Mouse (Mus musculus) hindbrain, embryonic 13.5 days (tissue): ENCODE data around the gene Fcrls. TPM values are rescaled to one million over a fixed set of nuclear protein-coding genes. Genes with fewer than 3 reads are reported as not detected.

Experiments used
- ATAC-seq: fragments of 200-750 bp; cut with Nextera tagmentation; 2 replicates; pipeline ENCODE4 v1.8.0; 2017; ENCODE audit warnings: moderate TSS enrichment; ENCODE audit not compliant: low FRiP score
- H3K27ac ChIP-seq: fragments of 300-500 bp; sonication (generic); 2 replicates; pipeline ENCODE4 v1.5.1; 2015; ENCODE audit warnings: inconsistent platforms, mild to moderate bottlenecking, moderate library complexity
- H3K27me3 ChIP-seq: fragments of 300-500 bp; sonication (generic); 2 replicates; pipeline ENCODE4 v1.6.1; 2015; ENCODE audit warnings: mild to moderate bottlenecking, inconsistent platforms
- H3K36me3 ChIP-seq: fragments of 300-500 bp; sonication (generic); 2 replicates; pipeline ENCODE4 v1.6.1; 2015; ENCODE audit warnings: mild to moderate bottlenecking, inconsistent platforms
- H3K4me1 ChIP-seq: fragments of 300-500 bp; sonication (generic); replicated peaks from 2 replicates; pipeline ENCODE4 v1.6.1; 2015; ENCODE audit warnings: inconsistent platforms
- H3K4me2 ChIP-seq: fragments of 300-500 bp; sonication (generic); 2 replicates; pipeline ENCODE4 v1.6.1; 2015; ENCODE audit warnings: inconsistent platforms, mild to moderate bottlenecking, moderate library complexity
- H3K4me3 ChIP-seq: fragments of 300-500 bp; sonication (generic); 2 replicates; pipeline ENCODE4 v1.5.1; 2015; ENCODE audit warnings: mild to moderate bottlenecking, inconsistent platforms
- H3K9ac ChIP-seq: fragments of 300-500 bp; sonication (generic); 2 replicates; pipeline ENCODE4 v1.6.1; 2015; ENCODE audit warnings: mild to moderate bottlenecking, inconsistent platforms
- H3K9me3 ChIP-seq: fragments of 300-500 bp; sonication (generic); 2 replicates; pipeline ENCODE4 v1.6.1; 2016; ENCODE audit warnings: inconsistent platforms
- WGBS: fragments of 180-500 bp; shearing (Covaris S2); methylation state at CpG from one replicate; pipeline ENCODE4 v1.1.7; 2015; 5-methylcytosine and 5-hydroxymethylcytosine counted together
- polyA plus RNA-seq: library from polyadenylated mRNA; unstranded; fragments of >200 nt; fragmentation: Nextera tagmentation; extraction: Ambion mirVana; gene quantifications from 2 replicates; pipeline ENCODE4 v1.2.1, GENCODE M21; 2015

Fcrls gene
- 11.6 and 13.6 TPM in 2 replicates for polyA plus RNA-seq

DNA sequence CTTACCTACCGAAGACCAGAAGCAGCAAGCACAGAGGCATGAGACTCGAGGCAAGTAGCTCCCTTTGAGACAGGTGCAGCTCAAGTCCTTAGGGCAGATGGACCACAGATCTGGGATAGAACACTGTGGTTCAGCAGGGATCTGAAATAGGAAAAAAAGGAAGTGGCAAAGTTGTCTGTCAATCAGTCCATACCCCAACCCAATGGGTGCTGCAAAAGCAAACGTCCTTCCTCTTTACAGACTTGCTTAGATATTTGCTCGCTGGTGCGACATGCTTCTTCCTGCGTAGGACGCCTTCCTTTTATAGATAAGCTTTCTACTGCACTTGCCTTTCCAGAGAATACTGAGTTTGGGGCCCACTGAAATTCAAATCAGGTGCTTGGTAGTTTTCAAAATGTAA is at the start of gene Fcrls:
TSS of gene Fcrls (minus strand) at position 303 of the 400 bp plus-strand sequence.
- no peaks in the 10 kb centered on the region for H3K27me3 ChIP-seq
- whole genome bisulfite sequencing, result 90% methylated on average over 7 of the region's 7 CpGs

GRCm38 (mm10) chr3:87309922-87310321 is 46.4 kb upstream of the Fcrls start:
- Histone ChIP-seq H3K4me3 (no peak overlapping the region), H3K36me3 (no peaks in the 10 kb centered on the region), H3K4me1 (no peaks in the 10 kb centered on the region), H3K9me3 (no peaks in the 10 kb centered on the region), H3K4me2 (no peak overlapping the region), H3K27ac (no peak overlapping the region), H3K27me3 (no peaks in the 10 kb centered on the region), H3K9ac (no peak overlapping the region)
- ATAC-seq, result no peak
- WGBS, result 80% methylated on average over 2 of the region's 2 CpGs

More for the DNA sequence above, at the start of gene Fcrls:
- ATAC-seq, result no peak
- Histone ChIP-seq H3K9me3 (no peaks in the 10 kb centered on the region), H3K9ac (no peak within 1 kb of the TSS), H3K4me2 (no peak within 1 kb of the TSS), H3K36me3 (no peaks in the 10 kb centered on the region), H3K27ac (no peak within 1 kb of the TSS), H3K4me1 (no peaks in the 10 kb centered on the region), H3K4me3 (no peak within 1 kb of the TSS)

DNA sequence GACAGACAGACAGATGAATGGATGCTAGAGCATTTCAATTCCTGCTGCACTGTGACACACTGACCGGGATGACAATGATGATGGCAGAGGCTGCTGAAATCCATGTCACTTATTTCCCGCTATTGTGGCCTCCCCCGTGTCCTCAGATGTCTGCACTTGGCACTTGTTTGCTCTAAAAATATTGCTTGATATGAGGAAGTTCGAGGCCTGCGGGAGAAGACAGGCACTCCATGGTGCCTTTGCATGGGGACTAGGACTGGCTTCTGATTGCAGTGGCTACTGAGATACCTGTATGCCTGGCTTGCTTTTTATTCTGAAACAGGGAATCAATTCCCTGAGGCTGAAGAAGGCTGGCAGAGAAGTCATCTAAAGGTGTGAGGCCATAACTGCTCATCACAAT is 36.4 kb upstream of the Fcrls start:
- no peak overlapping the region for H3K4me3 ChIP-seq
- no peaks in the 10 kb centered on the region for H3K27me3 ChIP-seq
- H3K4me2 ChIP-seq, result no peak overlapping the region
- H3K4me1 ChIP-seq, result no peaks in the 10 kb centered on the region
- no peaks in the 10 kb centered on the region for H3K36me3 ChIP-seq
- no peak overlapping the region for H3K9ac ChIP-seq
- WGBS, result 90% methylated on average over 5 of the region's 5 CpGs
- ATAC-seq, result no peak
- H3K9me3 ChIP-seq, result no peaks in the 10 kb centered on the region
- no peak overlapping the region for H3K27ac ChIP-seq

DNA sequence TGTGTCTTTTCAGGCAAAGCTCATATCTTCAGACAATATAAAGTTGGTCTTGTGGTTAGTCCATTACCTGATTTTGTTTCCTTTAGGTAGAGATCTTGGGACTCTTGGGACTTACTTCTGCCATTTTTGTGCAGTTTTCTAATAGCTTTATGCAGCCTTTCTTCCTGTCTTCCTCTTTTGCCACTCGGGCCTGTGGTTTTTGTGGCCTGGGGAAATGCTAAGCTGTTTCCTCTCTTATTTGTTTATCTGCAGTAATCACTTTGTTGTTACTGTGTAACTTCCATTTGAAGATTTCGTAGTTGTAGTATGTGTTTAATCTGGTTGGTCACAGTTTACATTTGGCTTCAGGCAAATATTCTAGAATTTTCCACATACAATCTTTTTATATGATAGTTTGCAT is 10.8 kb upstream of the Fcrls start:
- Histone ChIP-seq H3K4me3 (no peak overlapping the region), H3K9me3 (no peaks in the 10 kb centered on the region), H3K9ac (no peak overlapping the region), H3K27me3 (no peaks in the 10 kb centered on the region), H3K36me3 (no peaks in the 10 kb centered on the region), H3K4me1 (no peaks in the 10 kb centered on the region), H3K27ac (no peak overlapping the region), H3K4me2 (no peak overlapping the region)
- WGBS, result 80% methylated on average over 2 of the region's 2 CpGs
- ATAC-seq, result no peak

DNA sequence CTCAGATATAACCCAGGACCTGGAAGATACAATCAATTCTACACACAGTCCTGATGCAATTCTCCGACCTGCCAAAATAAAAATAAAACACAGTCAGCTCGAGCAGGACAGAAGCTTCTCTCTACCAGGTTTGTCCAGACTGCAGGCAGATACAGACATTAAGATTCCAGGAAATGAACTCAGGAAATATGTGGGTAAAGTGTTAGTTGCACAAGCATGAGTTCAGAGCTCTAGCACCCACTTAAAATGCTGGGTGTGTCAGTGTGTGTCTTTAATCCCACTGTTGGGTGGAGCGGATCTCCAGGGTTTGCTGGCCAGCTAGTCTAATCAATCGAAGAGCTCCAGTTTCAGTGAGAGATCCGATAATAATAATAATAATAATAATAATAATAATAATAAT is 3.0 kb upstream of the Fcrls start:
- Histone ChIP-seq H3K36me3 (no peaks in the 10 kb centered on the region), H3K9ac (no peak overlapping the region), H3K4me3 (no peak overlapping the region), H3K4me1 (no peaks in the 10 kb centered on the region), H3K27me3 (no peaks in the 10 kb centered on the region), H3K4me2 (no peak overlapping the region), H3K9me3 (no peaks in the 10 kb centered on the region), H3K27ac (no peak overlapping the region)
- 85% methylated on average over 5 of the region's 5 CpGs for WGBS
- no peak for ATAC-seq

GRCm38 (mm10) chr3:87255239-87255638 is 8.3 kb downstream of the Fcrls start:
- H3K9me3 ChIP-seq, result no peaks in the 10 kb centered on the region
- 91% methylated on average over 10 of the region's 10 CpGs for WGBS
- H3K4me3 ChIP-seq, result no peak overlapping the region
- H3K4me1 ChIP-seq, result no peaks in the 10 kb centered on the region
- no peak for ATAC-seq
- no peaks in the 10 kb centered on the region for H3K36me3 ChIP-seq
- H3K27ac ChIP-seq, result no peak overlapping the region
- H3K9ac ChIP-seq, result no peak overlapping the region
- no peaks in the 10 kb centered on the region for H3K27me3 ChIP-seq
- no peak overlapping the region for H3K4me2 ChIP-seq

DNA sequence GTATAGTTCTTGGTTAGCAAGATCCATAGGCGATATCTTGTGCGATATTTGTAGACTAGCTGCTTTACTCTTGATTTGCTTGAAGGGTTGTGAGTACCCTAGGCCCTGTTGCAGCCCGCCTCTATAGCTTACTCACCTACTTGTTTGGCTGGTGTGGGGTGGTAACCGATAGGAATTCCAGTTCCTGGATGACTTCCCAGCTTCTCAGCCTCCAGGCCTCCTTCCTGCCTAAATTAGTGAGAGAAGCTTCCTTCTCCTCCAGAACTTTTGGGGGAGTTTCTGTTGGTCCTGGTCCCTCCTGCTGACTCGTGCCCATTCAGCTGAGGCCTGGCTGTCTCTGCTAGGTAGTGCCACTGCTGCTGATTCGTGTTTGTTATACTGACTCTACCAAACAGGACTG is 14.0 kb downstream of the Fcrls start:
- Histone ChIP-seq H3K9me3 (no peaks in the 10 kb centered on the region), H3K27ac (no peak overlapping the region), H3K9ac (no peak overlapping the region), H3K27me3 (no peaks in the 10 kb centered on the region), H3K4me3 (no peak overlapping the region), H3K4me2 (no peak overlapping the region), H3K4me1 (no peaks in the 10 kb centered on the region), H3K36me3 (no peaks in the 10 kb centered on the region)
- ATAC-seq, result no peak
- 88% methylated on average over 6 of the region's 6 CpGs for WGBS

- Histone ChIP-seq H3K27ac (no peak overlapping the region), H3K27me3 (no peaks in the 10 kb centered on the region), H3K4me3 (no peak overlapping the region), H3K36me3 (no peaks in the 10 kb centered on the region), H3K4me1 (no peaks in the 10 kb centered on the region), H3K9ac (no peak overlapping the region), H3K4me2 (no peak overlapping the region), H3K9me3 (no peaks in the 10 kb centered on the region)
- ATAC-seq, result no peak
- WGBS, result 80% methylated on average over 3 of the region's 3 CpGs
Observed at GRCm38 (mm10) chr3:87247292-87247691, 16.2 kb downstream of the Fcrls start.

DNA sequence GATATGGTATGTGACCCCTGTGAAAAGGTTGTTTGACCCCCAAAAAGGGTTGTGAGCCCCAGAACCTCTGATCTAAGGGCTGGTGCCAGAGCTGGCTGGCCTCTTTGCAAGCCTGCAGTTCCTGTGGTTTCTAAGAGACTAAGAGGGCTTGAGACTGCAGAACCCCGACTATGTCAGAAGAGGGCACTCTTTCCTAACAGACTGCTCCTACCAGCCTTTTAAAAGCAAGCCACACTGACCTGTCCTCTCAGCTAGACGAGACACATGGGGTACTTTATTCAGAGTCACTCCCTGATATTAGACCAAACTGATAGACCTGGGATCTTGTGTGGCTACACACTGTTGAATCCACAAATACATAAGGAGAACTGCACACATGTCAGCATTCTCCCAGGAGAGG is 19.9 kb downstream of the Fcrls start:
- H3K36me3 ChIP-seq, result no peaks in the 10 kb centered on the region
- no peak for ATAC-seq
- no peak overlapping the region for H3K9ac ChIP-seq
- 1% methylated on average over 2 of the region's 2 CpGs for WGBS
- no peaks in the 10 kb centered on the region for H3K27me3 ChIP-seq
- H3K4me3 ChIP-seq, result no peak overlapping the region
- H3K4me1 ChIP-seq, result no peaks in the 10 kb centered on the region
- H3K9me3 ChIP-seq, result no peaks in the 10 kb centered on the region
- H3K27ac ChIP-seq, result no peak overlapping the region
- no peak overlapping the region for H3K4me2 ChIP-seq

GRCm38 (mm10) chr3:87240909-87241308 is 22.6 kb downstream of the Fcrls start:
- 73% methylated on average over 4 of the region's 4 CpGs for WGBS
- Histone ChIP-seq H3K4me1 (no peaks in the 10 kb centered on the region), H3K27ac (no peak overlapping the region), H3K36me3 (no peaks in the 10 kb centered on the region), H3K9me3 (no peaks in the 10 kb centered on the region), H3K4me3 (no peak overlapping the region), H3K27me3 (no peaks in the 10 kb centered on the region), H3K4me2 (no peak overlapping the region), H3K9ac (no peak overlapping the region)
- no peak for ATAC-seq

GRCm38 (mm10) chr3:87223636-87224035 is 39.9 kb downstream of the Fcrls start:
- no peak overlapping the region for H3K4me3 ChIP-seq
- no peak overlapping the region for H3K27ac ChIP-seq
- ATAC-seq, result no peak
- H3K36me3 ChIP-seq, result no peaks in the 10 kb centered on the region
- no peak overlapping the region for H3K9ac ChIP-seq
- H3K9me3 ChIP-seq, result no peaks in the 10 kb centered on the region
- WGBS, result 75% methylated on average over 4 of the region's 4 CpGs
- H3K27me3 ChIP-seq, result no peaks in the 10 kb centered on the region
- H3K4me2 ChIP-seq, result no peak overlapping the region
- H3K4me1 ChIP-seq, result no peaks in the 10 kb centered on the region

GRCm38 (mm10) chr3:87222346-87222745 is 41.2 kb downstream of the Fcrls start:
- ATAC-seq, result no peak
- WGBS, result 88% methylated on average over 5 of the region's 5 CpGs
- H3K9ac ChIP-seq, result no peak overlapping the region
- H3K9me3 ChIP-seq, result no peaks in the 10 kb centered on the region
- H3K27ac ChIP-seq, result no peak overlapping the region
- no peaks in the 10 kb centered on the region for H3K4me1 ChIP-seq
- no peaks in the 10 kb centered on the region for H3K36me3 ChIP-seq
- no peaks in the 10 kb centered on the region for H3K27me3 ChIP-seq
- H3K4me2 ChIP-seq, result no peak overlapping the region
- no peak overlapping the region for H3K4me3 ChIP-seq

GRCm38 (mm10) chr3:87215176-87215575 is 48.4 kb downstream of the Fcrls start:
- WGBS, result 76% methylated on average over 11 of the region's 11 CpGs

More at GRCm38 (mm10) chr3:87215176-87215575, 48.4 kb downstream of the Fcrls start:
- no peak overlapping the region for H3K4me3 ChIP-seq
- no peaks in the 10 kb centered on the region for H3K4me1 ChIP-seq
- H3K9me3 ChIP-seq, result no peaks in the 10 kb centered on the region
- no peaks in the 10 kb centered on the region for H3K36me3 ChIP-seq
- no peak overlapping the region for H3K4me2 ChIP-seq
- no peak overlapping the region for H3K27ac ChIP-seq
- ATAC-seq, result no peak
- no peak overlapping the region for H3K9ac ChIP-seq
- no peaks in the 10 kb centered on the region for H3K27me3 ChIP-seq
